Mouse (Mus musculus): Measurements from ENCODE around the gene Hnf4a.

Hnf4a gene

DNA sequence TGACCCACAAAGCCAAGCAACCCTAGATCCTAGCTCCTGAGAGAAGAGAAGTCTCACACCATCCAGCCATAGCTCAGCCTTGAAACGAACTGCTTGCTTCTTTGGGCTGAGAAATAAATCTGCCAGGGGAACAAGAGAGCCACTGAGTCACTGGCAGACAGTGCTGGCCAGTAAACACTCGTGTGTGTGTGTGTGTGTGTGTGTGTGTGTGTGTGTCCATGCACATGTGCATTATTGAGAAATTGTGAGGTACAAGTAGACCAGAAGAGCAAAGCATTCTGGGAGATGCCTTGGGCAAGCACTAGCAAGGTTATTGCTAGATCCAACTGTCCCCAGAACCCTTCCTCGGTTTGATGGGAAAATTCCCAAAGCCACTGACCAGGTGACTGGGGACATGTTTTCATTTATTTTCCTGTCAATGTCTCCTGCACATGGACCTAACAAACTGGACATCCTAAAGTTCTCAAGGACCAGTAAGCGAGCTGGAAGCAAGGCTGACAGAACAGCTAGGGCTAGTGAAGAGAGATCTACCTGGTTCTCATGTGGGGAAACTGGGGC lies 47.9 kb downstream of the Hnf4a start:
- DNase-seq: no peak

DNA sequence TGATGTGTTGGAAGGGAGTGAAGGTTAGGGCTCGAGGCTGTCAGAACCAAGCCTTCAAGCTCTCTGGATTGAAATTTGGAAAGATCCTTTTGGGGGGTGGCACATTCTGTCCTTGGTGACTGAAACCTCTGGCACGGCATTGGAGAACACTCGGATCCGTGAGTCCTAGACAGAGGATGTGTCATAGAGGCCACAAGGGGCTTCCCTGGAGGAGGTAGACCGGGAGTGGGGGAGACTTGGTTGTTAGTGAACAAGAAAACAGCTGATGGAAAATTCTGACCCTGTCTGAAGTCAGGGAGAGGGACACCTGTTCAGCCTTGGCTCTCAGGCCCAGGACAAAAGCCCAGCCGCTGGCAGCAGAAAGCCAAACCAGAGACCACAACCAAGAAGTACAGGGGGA lies 48.4 kb downstream of the Hnf4a start:
- no peak for DNase-seq

DNA sequence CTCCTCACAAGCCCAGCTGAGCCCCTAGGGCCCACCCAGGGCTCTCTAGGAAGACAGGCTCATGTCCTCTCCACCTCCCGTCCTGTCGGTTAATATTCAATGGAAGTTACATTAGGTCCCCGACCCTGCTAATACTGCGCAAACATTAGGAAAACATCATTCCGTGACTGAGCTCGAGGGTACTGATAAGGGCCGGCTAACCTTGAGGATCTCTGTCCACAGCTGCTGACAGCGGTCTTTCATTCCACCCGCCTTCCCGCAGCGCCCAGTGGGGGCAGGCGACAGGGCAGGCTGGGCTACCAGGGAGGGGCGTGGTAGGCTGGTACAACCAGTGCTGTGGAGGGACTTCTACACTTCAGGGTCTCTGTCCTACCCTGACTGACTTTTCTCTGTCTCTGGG lies 48.8 kb downstream of the Hnf4a start:
- no peak for DNase-seq

DNA sequence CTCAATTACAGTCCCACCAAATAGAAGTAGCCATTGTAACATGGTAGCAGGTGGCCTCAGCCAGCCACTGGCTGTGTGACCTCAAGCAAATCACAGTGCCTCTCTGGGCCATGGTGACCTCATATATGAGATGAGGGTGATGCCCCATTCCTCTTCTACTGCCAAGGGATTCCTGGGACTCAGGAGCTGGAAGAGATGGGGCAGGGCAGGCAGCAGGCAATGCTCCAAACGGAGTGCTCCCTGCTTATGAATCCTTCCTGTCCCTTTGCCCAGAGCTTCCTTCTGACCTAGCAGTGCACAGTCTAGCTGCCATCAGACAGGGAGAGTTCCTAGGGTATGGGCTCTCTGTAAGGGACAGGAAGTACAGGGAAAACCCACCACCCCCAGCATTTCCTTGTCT lies 51.9 kb downstream of the Hnf4a start:
- DNase-seq: no peak

DNA sequence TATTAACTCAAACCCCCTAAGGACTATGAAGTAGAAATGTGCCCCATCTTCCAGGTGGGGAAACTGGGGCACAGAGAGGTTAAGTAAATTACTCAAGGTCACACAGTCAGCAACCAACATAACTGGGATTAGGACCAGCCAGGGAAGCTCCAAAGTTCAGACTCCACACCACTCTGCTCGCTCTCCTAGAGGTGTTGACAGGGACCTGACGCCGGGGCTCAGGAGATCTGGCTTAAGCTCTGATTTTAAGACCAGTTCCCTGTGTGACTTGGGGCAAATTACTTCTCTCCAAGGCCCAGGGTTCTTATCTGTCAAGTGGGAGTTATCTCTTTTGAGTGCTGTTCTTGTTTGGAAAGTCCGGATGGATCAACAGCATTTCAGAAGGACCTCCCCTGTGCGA lies 52.6 kb downstream of the Hnf4a start:
- no peak for DNase-seq

DNA sequence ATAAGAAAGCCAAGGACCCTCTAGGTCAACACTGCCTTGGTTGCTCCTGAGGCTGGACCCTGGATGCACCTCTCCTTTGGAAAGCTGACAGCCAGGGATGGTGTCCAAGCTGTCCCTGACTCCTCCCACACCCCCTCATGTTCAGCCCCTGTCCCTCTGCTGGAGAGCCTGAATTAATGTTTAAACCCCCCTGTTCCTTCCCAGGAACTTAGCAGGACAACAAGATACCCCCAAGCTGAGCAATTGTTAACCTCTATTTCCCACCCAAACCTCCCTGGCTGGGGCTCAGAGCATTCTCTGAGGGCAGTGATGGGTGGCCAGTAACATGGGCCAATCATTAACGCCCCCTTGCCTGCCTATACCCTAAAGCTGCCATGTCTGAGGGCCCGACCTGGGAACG lies 53.6 kb downstream of the Hnf4a start:
- DNase-seq: no peak

GRCm38 (mm10) chr2:163561258-163561948 lies 54.8 kb downstream of the Hnf4a start:
- no peak for DNase-seq

DNA sequence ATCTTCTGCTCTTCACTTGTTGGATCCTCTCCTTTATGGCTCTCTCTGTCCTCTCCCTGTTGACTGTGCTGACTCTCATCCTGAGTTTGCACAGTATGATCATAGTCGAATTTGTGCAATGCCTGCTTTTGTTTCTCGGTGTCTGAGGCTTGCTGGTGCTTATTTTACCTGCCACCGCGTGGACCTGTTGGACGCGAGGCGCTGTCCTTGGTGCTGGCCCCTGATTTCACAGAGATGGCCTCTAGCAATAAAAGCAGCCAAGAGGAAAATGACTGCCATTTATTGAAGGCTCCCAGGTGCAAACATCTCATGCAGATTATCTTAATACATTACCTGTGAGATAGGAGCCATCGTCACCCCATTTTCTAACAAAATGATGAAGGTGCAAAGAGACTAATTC lies 58.0 kb downstream of the Hnf4a start:
- no peak for DNase-seq

DNA sequence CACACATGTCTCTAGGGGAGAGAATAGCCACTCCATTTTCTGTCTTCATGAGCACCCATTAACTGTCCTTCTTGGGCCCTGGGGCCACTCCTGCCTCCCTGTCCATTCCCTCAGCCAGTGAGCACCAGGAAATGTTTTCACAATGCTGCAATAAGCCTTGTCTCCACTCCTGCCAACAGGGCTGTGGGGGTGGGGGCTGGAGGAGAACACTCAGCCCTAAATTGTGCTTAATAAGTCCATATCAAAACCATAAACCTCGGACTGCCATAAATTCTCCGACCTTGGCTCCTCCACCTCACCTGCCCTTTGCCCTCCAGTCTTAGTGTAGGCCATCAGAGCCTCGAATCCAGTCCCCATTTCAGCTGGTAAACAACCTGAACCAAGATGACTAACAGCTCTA lies 67.7 kb downstream of the Hnf4a start:
- DNase-seq: no peak

- DNase-seq: no peak
Measured at GRCm38 (mm10) chr2:163575248-163575647, 68.6 kb downstream of the Hnf4a start.

DNA sequence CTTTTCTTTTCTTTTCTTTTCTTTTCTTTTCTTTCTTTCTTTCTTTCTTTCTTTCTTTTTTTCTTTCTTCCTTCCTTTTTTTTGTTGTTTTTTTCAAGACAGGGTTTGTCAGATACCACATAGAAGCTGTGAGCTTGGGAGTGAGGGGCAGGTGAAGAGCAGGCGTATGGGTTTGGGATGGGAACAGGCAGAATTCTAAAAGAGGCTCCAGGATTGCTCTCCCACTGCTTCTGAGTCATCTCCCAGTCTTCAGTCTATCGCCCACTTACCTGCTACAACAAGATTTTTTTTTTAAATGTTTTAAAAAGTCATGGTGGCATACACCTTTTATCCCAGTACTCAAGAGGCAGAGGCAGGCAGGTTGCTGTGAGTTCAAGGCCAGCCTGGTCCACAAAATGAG lies 71.4 kb downstream of the Hnf4a start:
- no peak for DNase-seq

DNA sequence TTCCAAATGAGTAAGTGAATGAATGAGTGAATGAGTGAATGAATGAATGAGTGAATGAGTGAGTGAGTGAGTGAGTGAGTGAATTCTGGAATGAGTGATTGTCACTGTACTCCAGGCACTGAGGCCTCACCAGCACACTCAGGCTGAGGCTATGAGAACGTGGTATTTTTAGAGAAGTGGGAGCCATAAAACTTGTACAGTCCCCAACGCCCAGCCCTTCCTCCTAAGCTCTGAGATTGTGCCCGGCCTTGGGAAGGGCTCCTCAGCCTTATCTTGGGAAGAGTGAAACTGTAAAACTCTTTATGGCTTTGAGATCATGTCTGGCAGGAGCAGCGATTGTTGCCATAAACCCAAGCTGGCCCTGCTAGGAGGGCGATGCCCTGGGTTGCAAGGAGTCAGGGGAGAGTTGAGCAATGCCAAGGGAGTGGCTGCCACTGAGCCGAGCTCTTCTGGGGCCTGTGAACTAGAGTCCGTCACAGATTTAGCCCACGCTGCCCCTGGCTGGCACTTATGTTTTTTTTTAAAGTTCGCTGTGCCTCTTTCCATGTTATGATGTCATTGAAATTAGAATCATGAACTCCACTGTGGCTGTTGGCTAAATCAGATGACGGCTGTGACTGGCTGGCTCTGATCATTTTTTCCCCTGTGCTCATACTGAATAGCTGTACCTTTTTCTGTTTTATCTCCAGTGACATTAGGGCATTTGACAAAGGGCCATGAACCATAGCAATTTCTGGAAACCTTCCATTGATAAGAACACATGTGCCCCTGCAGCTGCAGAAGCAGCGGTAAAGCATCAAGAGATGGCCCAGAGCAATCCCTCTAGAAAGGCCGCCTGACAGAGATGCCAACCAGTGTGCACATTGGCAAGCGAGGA lies 73.7 kb downstream of the Hnf4a start:
- no peak for DNase-seq

DNA sequence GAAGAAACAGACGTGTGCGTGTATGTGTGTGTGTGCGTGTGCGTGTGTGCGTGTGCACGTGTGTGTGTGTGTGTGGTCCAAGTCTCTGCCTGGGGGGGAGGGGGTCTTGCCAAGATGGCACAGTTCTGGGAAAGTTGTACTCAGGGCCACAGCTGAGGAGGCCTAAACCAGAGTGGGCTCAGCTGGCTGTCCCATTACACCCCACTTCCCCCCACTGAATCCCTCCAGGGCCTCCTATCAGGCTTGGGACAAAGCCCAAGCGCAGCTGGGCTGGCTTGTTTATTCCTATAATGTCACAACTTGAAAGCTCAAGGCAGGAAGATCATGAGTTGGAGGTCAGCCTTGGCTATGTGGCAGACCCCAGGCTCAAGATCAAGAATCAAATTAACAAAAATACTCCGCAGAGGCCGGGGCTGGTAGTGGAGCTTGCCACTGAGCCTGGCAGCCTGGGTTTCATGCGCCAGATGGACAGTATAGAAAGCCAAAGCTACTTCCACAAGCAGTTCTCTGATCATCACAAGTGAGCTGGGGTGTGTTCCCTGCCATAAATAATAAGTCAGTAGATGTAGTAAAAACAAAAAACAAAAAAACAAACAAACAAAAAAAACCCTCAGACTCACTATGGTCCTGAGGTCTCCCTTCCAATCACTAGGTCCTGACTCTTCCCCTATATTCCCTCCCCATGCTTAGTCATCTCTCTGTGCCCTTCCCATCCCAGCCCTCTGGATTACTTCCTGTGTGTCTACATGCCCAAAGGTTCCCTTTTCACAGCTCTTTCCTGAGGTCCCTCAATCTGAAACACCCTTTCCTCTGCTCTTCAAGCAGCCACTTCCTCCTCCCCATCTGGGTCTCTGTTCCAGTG lies 76.8 kb downstream of the Hnf4a start:
- DNase-seq: no peak

DNA sequence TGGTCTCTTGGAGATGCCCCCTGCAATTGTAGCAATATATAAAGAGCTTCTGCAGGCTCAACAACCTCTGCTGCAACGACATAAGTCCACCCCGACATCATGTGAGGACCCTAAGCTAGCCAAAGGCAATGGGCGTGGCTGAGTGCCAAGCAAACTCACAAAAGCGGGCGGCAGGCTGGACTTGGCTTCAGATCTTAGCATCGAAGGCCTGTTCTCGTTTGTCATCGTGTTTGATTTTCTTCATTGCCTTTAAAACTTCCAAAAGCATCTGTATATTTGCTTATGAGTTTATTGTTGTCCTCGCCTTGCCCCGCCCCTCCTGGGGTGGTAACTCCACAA lies 77.4 kb downstream of the Hnf4a start:
- DNase-seq: no peak

DNA sequence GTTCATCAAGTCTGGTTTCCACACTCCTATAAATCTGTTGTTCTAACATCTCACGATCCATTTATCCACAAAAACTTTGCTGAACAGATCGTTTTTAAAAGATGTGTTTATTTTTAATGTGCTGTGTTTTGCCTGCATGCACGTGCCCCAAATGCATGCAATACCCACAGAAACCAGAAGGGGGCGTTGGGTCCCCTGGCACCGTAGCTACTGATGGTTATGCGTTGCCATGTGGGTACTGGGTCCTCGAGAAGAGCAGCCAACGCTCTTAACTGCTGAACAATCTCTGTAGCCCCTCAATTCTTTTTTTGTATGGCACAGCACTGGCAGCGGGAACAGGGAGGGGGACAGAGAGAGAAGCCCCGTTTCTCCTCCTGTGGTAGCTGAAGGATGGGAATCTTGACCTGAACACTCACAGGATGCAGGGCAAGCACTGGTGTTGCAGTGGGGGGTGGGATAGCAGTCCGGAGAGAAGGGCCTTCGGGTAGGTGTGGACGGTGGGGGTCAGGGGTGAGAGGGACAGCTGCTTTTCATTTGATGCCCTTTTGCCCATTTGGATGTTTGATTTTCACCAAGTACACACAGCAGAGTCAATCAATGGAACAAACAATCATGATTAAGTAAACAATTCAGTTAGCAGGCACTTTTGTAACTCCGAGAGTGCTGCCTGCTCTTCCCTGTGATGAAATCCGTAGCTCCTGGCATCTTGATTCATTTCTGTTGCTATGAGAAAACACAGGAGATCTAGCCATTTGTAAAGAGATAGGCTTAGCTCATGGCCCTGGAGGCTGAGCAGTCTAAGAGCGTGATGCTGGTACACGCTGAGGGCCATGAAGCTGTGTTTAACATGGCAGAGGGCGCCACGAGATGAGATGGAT lies 80.0 kb downstream of the Hnf4a start:
- peak; percentile 60 for DNase-seq

DNA sequence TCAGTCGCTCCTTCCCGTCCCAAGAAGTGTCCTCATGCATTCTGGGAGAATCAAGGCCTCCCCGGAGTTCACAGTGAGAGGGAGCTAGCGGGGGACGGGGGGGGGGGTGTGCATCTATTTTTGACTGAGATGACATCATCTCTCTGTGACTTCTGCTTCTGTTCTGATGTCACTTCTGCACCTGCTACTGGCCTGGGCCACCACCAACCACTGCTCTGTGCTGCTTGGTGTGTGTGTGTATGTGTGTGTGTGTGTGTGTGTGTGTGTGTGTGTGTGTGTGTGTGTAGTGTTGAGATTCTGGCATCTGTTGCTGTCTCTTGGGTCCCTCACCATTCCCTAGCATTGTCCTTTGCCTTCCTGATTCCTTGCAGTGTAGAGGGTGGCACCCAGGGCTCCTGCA lies 80.9 kb downstream of the Hnf4a start:
- no peak for DNase-seq

GRCm38 (mm10) chr2:163590211-163590610 lies 83.6 kb downstream of the Hnf4a start:
- DNase-seq: no peak

DNA sequence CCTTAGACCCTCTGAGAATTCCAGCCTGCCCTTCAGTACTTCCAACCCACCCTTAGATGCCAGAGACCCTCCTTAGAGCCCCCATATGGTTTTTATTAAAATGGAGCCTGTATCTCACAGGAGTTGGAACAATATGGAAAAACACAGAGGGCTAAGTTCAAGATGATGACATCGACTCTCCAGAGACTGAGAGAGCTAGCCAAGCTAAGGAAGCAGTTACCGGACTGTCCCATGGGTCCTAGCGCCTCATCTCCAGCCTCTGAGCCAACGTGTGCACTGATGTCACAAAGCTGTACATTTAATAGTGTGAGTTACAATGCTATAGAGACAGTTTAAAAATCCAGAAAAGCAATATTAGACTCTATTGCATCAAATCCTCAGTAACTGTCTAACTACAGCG lies 84.4 kb downstream of the Hnf4a start:
- DNase-seq: no peak

GRCm38 (mm10) chr2:163592084-163592483 lies 85.5 kb downstream of the Hnf4a start:
- DNase-seq: peak; percentile 35

GRCm38 (mm10) chr2:163593636-163594282 lies 87.2 kb downstream of the Hnf4a start:
- DNase-seq: no peak

DNA sequence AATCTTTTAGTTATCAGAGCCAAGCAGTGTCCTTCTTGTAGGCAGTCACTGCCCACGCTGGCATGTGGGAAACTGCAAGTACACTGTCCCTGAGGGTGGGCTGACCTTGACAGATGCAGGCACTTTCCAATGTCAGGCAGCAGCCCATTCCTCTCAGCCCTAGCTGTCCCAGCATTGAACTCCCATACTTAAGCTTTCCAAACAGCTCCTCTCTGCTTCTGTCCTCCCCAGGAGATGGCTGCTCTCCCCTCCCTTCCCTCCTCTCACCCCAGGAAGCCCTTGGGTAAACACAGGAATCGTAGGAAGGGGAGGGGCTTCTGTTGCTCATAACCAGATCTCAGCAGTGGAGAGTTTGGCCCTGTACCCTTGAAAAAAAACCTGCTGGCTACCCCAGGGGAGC lies 88.5 kb downstream of the Hnf4a start:
- no peak for DNase-seq
